8 mouse cellular contexts compared by ENCODE assay signal in the genomic region with DNA sequence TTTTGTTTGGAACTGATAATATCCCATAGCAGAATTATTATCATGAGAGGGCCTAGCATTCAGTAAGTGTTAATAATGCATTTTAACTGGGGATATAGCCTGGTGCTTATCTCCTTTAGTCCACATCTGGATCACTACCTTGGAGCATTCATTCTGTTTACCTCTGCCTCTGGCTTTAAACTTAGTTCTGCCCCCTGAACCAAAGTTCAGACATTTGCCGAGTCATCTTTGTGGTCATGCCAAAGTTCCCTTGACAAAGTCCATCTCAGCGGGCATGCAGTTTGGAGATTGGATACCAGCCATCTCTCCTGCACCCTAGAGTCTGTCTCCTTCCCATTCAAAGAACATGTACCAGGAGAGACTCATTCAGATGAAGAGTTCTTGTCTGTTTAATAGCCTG. TPM values are rescaled to one million over a fixed set of nuclear protein-coding genes. Genes with fewer than 3 reads are reported as not detected.
DNase-seq lines count a peak whose midpoint lies in the region; ATAC-seq and TF ChIP-seq lines count a peak whose summit lies in the region.

No protein-coding gene starts in this region.

- no peaks in the 10 kb centered on the region for H3K79me2 ChIP-seq in heart, adult 2 months (replicated peaks; ENCODE audit: control insufficient read depth, insufficient read depth, low read length)

- no peak for DNase-seq in heart, adult 2 months
- DNase-seq in heart, adult 8-10 months (ENCODE audit: low spot score), result no peak
- DNase-seq in forebrain, embryonic 11.5 days (ENCODE audit: low spot score), result no peak
- DNase-seq in kidney, adult 9 months, result peak; percentile 94
- DNase-seq in left cerebral cortex, postnatal 4 days, result no peak
- DNase-seq in spleen, postnatal 36 days (ENCODE audit: low spot score in 2 of 2), result no peak

- TF ChIP-seq EP300 in heart, adult 2 months (IDR thresholded peaks at IDR 0.05; ENCODE audit: insufficient read depth, low read depth, low read length), result no peak

- no peaks in the 10 kb centered on the region for H3K27me3 ChIP-seq in heart, adult 2 months (ENCODE audit: control insufficient read depth, insufficient read depth, low read length)
- no peaks in the 10 kb centered on the region for H3K27me3 ChIP-seq in forebrain, embryonic 11.5 days (ENCODE audit: control insufficient read depth, insufficient read depth, low read length)
- no peaks in the 10 kb centered on the region for H3K27me3 ChIP-seq in midbrain, embryonic 12.5 days

- H3K36me3 ChIP-seq in heart, adult 2 months (ENCODE audit: control insufficient read depth, insufficient read depth, low read length), result no peaks in the 10 kb centered on the region; the same call in 1 of the 2 replicates
- H3K36me3 ChIP-seq in forebrain, embryonic 11.5 days (ENCODE audit: control insufficient read depth, insufficient read depth, low read length), result no peaks in the 10 kb centered on the region
- H3K36me3 ChIP-seq in midbrain, embryonic 12.5 days, result no peaks in the 10 kb centered on the region

- TF ChIP-seq CTCF in heart, adult 2 months (IDR thresholded peaks at IDR 0.05), result no peak

- H3K4me3 ChIP-seq in heart, adult 2 months, result peak overlapping the region; percentile 79
- peak overlapping the region; percentile 51 for H3K4me3 ChIP-seq in forebrain, embryonic 11.5 days (ENCODE audit: low read depth, low read length)
- peak overlapping the region; percentile 56 for H3K4me3 ChIP-seq in midbrain, embryonic 12.5 days

- ATAC-seq in forebrain, embryonic 11.5 days (replicated peaks; ENCODE audit: low FRiP score), result no peak
- no peak for ATAC-seq in midbrain, embryonic 12.5 days (ENCODE audit: low FRiP score, low read depth)
- ATAC-seq in activated CD4-positive, CD25-positive, alpha-beta regulatory T cell, adult 4 months, result no peak

- no peak overlapping the region for H3K9ac ChIP-seq in heart, adult 2 months (ENCODE audit: low read depth, low read length)
- no peak overlapping the region for H3K9ac ChIP-seq in forebrain, embryonic 11.5 days (ENCODE audit: low read length)
- no peak overlapping the region for H3K9ac ChIP-seq in midbrain, embryonic 12.5 days (replicated peaks)

- H3K27ac ChIP-seq in heart, adult 2 months, result peak overlapping the region; percentile 90
- no peak overlapping the region for H3K27ac ChIP-seq in forebrain, embryonic 11.5 days (ENCODE audit: low read depth, low read length)
- no peak overlapping the region for H3K27ac ChIP-seq in midbrain, embryonic 12.5 days (replicated peaks)

- TF ChIP-seq POLR2A in heart, adult 2 months (IDR thresholded peaks at IDR 0.05; ENCODE audit: insufficient read depth, low read depth, low read length), result no peak

- peaks cover 2% of the 10 kb centered on the region; the same call in 1 of the 2 replicates for H3K4me1 ChIP-seq in heart, adult 2 months (ENCODE audit: control insufficient read depth, insufficient read depth, low read length)
- no peaks in the 10 kb centered on the region; the same call in 1 of the 2 replicates for H3K4me1 ChIP-seq in forebrain, embryonic 11.5 days (replicated peaks; ENCODE audit: control insufficient read depth, insufficient read depth, low read length)
- peaks cover 10% of the 10 kb centered on the region for H3K4me1 ChIP-seq in midbrain, embryonic 12.5 days

- peak overlapping the region; percentile 60 for H3K4me2 ChIP-seq in forebrain, embryonic 11.5 days (ENCODE audit: low read depth, low read length, severe bottlenecking)
- H3K4me2 ChIP-seq in midbrain, embryonic 12.5 days (replicated peaks), result peak overlapping the region; percentile 86

- no peaks in the 10 kb centered on the region for H3K9me3 ChIP-seq in forebrain, embryonic 11.5 days (ENCODE audit: control insufficient read depth, low read length)
- H3K9me3 ChIP-seq in midbrain, embryonic 12.5 days, result no peaks in the 10 kb centered on the region

- 51% methylated on average over 2 of the region's 2 CpGs for WGBS in heart, adult 2 months
- 91% methylated on average over 2 of the region's 2 CpGs for WGBS in forebrain, embryonic 11.5 days
- 83% methylated on average over 2 of the region's 2 CpGs for WGBS in midbrain, embryonic 12.5 days

- intact Hi-C loops in heart, adult 2 months (cut with DNase I), result no loop called here
- intact Hi-C loops in left cerebral cortex, postnatal 4 days (cut with DNase I), result no loop called here

RNA-seq across cellular contexts. Expression of gene Sord, which starts 0.9 kb away (rescaled TPM):
- 100 to 1,000 TPM; 169 to 202 TPM for total RNA-seq in heart, adult 2 months (2021)
- polyA plus RNA-seq in heart, adult 2 months (2012; rRNA removed), result 70.0 and 115 TPM in 2 replicates
- total RNA-seq in heart, adult 8-10 months (2022), result 100 to 1,000 TPM; 182 to 228 (median 200) TPM
- polyA plus RNA-seq in forebrain, embryonic 11.5 days (2014; fragmentation: Nextera tagmentation; extraction: Ambion mirVana), result 28.4 and 31.7 TPM in 2 replicates
- 24.6 and 25.3 TPM in 2 replicates for polyA plus RNA-seq in midbrain, embryonic 12.5 days (2016; fragmentation: Nextera tagmentation; extraction: Ambion mirVana)
- 10 to 100 TPM; 14.9 to 16.0 TPM for total RNA-seq in left cerebral cortex, postnatal 4 days (2021)
- 1 to 10 TPM; 5.5 to 5.7 TPM for polyA plus RNA-seq in activated CD4-positive, CD25-positive, alpha-beta regulatory T cell, adult 4 months (2017; shearing (Covaris generic))

RNA-seq across cellular contexts. Expression of gene Terb2, which starts 49.4 kb away (rescaled TPM):
- total RNA-seq in heart, adult 2 months (2021), result not detected
- not detected in 2 replicates for polyA plus RNA-seq in heart, adult 2 months (2012; rRNA removed)
- total RNA-seq in heart, adult 8-10 months (2022), result not detected
- not detected in 2 replicates for polyA plus RNA-seq in forebrain, embryonic 11.5 days (2014; fragmentation: Nextera tagmentation; extraction: Ambion mirVana)
- polyA plus RNA-seq in midbrain, embryonic 12.5 days (2016; fragmentation: Nextera tagmentation; extraction: Ambion mirVana), result not detected in 2 replicates
- not detected for total RNA-seq in left cerebral cortex, postnatal 4 days (2021)
- not detected for polyA plus RNA-seq in activated CD4-positive, CD25-positive, alpha-beta regulatory T cell, adult 4 months (2017; shearing (Covaris generic))

RNA-seq across cellular contexts. Expression of gene Patl2, which starts 49.4 kb away (rescaled TPM):
- total RNA-seq in heart, adult 2 months (2021), result not detected
- not detected in 2 replicates for polyA plus RNA-seq in heart, adult 2 months (2012; rRNA removed)
- total RNA-seq in heart, adult 8-10 months (2022), result not detected
- polyA plus RNA-seq in forebrain, embryonic 11.5 days (2014; fragmentation: Nextera tagmentation; extraction: Ambion mirVana), result not detected in 2 replicates
- polyA plus RNA-seq in midbrain, embryonic 12.5 days (2016; fragmentation: Nextera tagmentation; extraction: Ambion mirVana), result not detected in 2 replicates
- not detected for total RNA-seq in left cerebral cortex, postnatal 4 days (2021)
- under 1 TPM; 0.38 to 0.90 TPM for polyA plus RNA-seq in activated CD4-positive, CD25-positive, alpha-beta regulatory T cell, adult 4 months (2017; shearing (Covaris generic))
